Mouse (Mus musculus): ENCODE results near the gene Rabl6.
A peak's percentile ranks its signal among the peaks of the same experiment; 100 is the strongest.

Rabl6 gene

DNA sequence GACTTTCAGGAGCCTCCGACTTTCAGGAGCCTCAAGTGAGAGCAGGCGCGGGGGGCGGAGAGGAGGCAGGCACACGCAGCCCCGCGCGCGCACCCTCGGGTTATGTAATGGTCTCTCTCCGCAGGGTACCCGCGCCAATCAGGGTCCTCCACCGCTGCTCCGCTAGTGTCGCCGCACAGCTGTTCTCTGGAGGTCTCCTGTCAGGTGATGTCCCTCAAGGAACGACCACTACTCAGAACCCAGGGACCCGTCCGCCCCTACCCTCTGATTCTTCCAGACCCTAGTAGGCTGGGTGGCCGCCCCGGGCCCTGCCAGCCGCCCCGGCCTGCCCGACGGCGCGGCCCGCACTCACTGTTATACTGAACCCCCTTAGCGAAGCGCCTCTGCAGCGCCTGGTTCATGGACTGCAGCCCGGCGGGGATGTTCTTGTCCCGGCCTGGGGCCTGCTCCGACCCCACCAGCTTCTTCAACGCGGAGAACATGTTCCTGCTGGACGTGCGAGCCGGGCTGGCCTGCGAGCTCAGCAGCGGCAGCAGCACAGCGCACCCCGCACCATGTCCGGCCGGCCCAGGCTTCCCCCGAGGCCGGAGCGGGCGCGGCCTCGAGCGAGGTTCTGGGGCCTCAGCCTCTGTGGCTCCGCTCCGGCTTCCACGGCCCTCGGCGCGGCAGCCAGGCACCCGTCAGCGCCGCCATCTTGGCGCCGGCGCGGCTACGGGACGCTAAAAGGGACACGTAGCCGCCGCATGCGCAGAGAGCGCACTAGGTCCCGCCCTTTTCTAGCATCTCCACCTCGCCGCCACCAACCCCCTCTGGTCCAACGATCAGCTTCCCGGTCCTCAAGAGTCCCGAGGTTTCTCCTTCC is at the start of gene Rabl6:
TSS of gene Rabl6 (minus strand) at position 761 of the 862 bp plus-strand sequence.
- DNase-seq (ENCODE audit: low spot score in 2 of 2): peak; percentile 71 to 80

- no peak for DNase-seq (ENCODE audit: low spot score in 2 of 2)
Observed at GRCm38 (mm10) chr2:25657652-25658051, 49.3 kb upstream of the Rabl6 start, which contains the start of gene Lcn5. TSS of gene Lcn5 (plus strand) at chr2:25657952.

GRCm38 (mm10) chr2:25657246-25657645 is 48.9 kb upstream of the Rabl6 start:
- DNase-seq (ENCODE audit: low spot score in 2 of 2): no peak

GRCm38 (mm10) chr2:25656691-25657090 is 48.4 kb upstream of the Rabl6 start:
- no peak for DNase-seq (ENCODE audit: low spot score in 2 of 2)

GRCm38 (mm10) chr2:25654502-25654901 is 46.2 kb upstream of the Rabl6 start:
- DNase-seq (ENCODE audit: low spot score in 2 of 2): no peak

DNA sequence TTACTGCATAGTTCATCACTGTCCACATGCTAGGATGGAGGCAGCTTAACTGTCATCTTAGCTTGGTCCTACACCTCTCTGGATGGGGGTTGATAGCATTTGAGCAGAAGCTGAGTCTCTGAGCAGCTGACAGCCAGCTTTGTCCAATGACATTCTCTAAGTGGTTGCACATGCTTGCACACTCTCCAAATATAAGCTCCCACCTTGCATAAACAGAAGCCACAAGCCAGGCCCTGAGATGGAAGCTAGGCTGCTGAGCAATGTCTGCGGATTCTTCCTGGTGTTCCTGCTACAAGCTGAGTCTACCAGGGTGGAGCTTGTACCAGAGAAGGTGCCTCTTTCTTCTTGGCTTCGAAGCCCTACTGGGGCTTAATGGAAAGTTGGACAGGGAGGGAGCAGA is 44.6 kb upstream of the Rabl6 start, which contains the start of gene Lcn8:
TSS of gene Lcn8 (plus strand) at position 219 of the 400 bp plus-strand sequence.
- no peak for DNase-seq (ENCODE audit: low spot score in 2 of 2)

GRCm38 (mm10) chr2:25639890-25640289 is 31.6 kb upstream of the Rabl6 start:
- DNase-seq (ENCODE audit: low spot score in 2 of 2): peak in 1 of 2 experiments; percentile 16

DNA sequence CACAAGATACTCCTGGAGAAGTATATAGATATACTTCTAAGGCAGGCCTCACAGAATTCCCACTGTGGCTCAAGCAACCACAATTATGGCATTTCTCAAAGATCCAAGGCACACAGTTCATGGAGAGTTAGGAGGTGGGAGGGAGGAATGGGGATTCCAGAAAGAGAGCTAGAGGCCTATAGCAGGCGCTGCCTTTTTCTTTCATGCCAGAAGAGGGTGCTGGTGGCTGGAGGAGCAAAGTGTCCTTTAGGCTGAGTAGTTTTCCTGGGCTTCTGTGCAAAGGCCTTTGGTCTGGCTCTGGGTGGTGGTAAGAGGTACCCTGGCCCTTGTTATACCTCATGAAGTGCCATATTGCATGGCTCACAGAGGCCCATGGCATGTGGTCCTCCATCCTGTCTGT is 25.7 kb upstream of the Rabl6 start:
- no peak for DNase-seq (ENCODE audit: low spot score in 2 of 2)

GRCm38 (mm10) chr2:25633616-25634015 is 25.3 kb upstream of the Rabl6 start:
- DNase-seq (ENCODE audit: low spot score in 2 of 2): no peak

DNA sequence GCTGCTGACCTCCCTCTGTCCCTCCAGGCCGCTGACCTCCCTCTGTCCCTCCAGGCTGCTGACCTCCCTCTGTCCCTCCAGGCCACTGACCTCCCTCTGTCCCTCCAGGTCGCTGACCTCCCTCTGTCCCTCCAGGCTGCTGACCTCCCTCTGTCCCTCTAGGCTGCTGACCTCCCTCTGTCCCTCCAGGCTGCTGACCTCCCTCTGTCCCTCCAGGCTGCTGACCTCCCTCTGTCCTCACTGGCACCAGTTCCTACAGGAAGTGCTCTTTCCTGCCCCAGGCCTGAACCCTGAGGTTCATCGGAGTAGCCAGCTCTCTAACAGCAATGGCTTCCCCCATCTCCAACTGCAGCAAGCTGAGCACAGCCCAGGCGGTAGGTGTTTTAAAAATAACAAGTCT is 20.4 kb upstream of the Rabl6 start:
- DNase-seq (ENCODE audit: low spot score in 2 of 2): no peak

DNA sequence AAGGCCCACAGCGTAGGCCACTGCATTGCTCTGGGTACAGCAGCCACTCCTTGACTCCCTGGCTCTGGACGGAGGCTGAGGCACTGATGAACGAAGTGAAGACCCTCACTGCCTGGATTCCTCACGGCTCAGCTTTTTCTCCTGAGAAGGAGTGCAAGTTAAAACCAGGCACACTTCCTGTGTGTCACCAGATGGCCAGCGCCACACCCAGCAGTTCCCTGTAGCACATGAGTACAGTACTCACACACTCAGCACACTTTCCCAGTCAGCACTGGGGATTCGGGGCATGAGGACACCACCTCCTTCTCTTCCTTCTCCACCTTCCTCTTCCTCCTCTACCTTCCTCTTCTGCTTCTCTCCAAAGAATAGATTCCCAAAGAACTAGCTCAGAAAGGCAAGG is 19.5 kb upstream of the Rabl6 start, which contains the start of gene Fcna:
TSS of gene Fcna (minus strand) at position 220 of the 400 bp plus-strand sequence.
- DNase-seq (ENCODE audit: low spot score in 2 of 2): no peak

- no peak for DNase-seq (ENCODE audit: low spot score in 2 of 2)
Observed at GRCm38 (mm10) chr2:25625986-25626385, 17.7 kb upstream of the Rabl6 start.

GRCm38 (mm10) chr2:25621229-25622200 is 13.2 kb upstream of the Rabl6 start, which contains the start of gene Tmem141:
TSS of gene Tmem141 (minus strand) at chr2:25622005.
- peak; percentile 29 to 54 for DNase-seq (ENCODE audit: low spot score in 2 of 2)

GRCm38 (mm10) chr2:25620852-25621228 is 12.5 kb upstream of the Rabl6 start:
- no peak for DNase-seq (ENCODE audit: low spot score in 2 of 2)

DNA sequence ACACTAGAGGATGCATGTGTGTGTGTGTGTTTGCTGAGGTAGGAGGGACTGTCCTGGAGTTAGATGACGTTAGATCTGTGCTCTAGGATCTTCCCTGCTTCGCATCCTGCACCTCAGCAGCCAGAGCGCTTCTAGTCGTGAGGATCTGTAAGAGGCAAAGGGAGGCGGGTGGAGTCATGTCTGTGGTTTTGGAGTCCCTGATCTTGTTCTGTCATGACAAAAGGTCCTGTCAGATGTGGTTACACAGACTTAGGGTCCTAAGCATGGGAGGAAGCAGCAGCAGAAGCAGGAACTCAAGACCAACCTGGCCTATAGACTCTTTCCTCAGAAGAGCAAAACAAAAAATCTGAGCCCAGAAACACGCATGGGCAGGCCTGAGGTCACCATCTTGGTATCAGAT is 12.1 kb upstream of the Rabl6 start:
- DNase-seq (ENCODE audit: low spot score in 2 of 2): no peak

DNA sequence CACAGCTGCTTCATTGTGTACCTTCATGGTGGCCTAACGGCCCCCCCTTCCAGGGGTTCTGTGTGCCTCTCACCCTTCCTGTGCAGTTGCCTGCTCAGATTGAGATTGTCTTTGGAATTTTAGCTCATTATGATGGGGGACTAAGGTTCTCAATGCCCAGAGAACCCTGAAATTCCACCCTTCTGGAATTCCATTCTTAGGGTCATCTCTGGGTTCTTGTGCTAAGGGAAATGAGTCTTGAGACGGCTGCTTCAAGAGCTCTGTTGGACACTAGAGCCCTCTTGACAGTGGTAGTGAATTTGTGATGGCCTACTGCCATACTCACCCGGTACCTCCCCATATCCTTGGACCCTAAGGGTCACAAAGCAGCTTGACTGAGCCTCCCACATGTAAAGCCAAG is 9.3 kb upstream of the Rabl6 start, which contains the start of gene Ccdc183:
TSS of gene Ccdc183 (minus strand) at position 101 of the 400 bp plus-strand sequence.
- DNase-seq (ENCODE audit: low spot score in 2 of 2): no peak

DNA sequence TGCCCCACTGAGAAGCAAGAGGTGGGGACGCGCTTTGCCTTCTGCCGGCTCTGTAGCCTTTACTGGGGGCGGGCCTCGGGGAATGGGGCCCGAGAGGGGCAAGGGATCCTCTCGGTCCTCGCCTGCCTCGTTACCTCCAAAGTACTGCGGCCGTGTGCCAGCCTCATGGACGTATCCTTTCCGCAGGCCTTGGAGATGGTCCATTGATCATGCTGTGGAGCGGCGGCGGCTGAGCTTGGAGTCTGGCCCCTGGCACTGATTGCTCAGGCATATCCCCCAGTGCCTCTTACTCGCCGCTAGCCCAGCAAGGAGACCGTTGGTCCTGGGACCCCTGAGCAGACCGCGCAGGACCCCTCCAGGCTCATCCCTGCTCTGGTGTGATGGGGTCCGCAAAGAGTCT is 8.1 kb upstream of the Rabl6 start:
- no peak for DNase-seq (ENCODE audit: low spot score in 2 of 2)

DNA sequence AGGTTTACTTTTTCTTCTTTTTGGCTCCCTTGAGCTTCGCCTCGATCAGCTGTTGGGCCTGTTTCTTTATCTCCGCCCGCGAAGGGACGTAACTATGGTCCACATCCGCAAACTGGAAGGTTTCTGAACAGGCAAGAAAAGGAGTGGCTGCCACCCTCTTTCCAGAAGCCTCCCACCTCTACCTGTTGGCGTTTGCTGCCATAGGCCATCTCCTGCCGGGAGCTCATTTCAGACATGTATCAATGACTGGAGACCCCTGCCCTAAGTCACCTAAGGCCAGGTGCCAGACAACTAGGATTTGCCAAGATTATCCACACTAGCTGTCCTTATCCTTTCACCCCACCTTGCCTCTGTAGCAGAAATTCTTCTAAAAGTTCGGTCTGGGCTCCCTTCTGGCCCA is 350 bp upstream of the Rabl6 start:
- DNase-seq (ENCODE audit: low spot score in 2 of 2): no peak

DNA sequence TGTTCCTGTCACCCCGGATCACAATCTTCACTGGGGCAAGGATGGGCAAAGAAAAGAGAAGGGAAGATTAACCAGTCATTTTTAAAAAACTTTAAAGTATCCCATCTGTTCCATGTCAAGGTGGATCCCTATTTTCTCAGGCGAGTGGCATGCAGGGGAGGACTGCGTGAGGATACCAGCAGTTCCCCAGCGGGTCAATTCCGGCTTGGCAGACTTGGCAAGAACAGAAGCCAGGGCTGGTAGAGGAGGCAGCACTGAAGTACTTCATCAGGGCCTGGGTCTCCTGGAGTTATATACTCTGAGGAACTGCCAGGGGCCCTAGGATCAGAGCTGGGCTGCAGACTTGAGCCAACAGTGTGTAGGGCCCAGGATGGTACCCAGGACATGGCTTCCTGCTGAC is 5.8 kb downstream of the Rabl6 start:
- DNase-seq (ENCODE audit: low spot score in 2 of 2): no peak

DNA sequence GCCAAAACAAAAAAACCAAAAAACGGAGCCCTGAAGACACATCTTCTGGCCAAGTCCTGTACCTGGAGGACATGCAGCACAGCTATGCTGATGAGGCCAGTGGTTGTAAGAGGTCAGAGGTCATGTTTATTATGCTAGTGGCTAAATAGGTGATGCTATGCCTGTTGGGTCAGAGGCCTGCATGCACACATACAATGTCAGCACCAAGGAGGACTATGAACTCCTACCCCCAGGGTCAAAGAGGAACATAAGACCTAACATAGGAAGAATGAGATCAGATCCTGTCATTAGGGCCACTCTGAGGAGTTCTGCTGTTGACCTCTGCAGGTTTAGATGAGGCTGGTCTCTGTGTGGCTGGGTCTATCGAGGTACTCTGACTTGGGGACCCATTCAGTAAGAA is 8.3 kb downstream of the Rabl6 start:
- no peak for DNase-seq (ENCODE audit: low spot score in 2 of 2)

GRCm38 (mm10) chr2:25598749-25599148 is 9.6 kb downstream of the Rabl6 start:
- DNase-seq (ENCODE audit: low spot score in 2 of 2): no peak

Data from spleen, postnatal 14 days (tissue).